8 mouse cellular contexts compared by ENCODE assay signal in genomic region chr17:26650451-26651363, GRCm38 (mm10). TPM values are rescaled to one million over a fixed set of nuclear protein-coding genes. Genes with fewer than 3 reads are reported as not detected.
DNase-seq lines count a peak whose midpoint lies in the region; ATAC-seq and TF ChIP-seq lines count a peak whose summit lies in the region.

No protein-coding gene starts in this region.

- no peaks in the 10 kb centered on the region for H3K27me3 ChIP-seq in heart, adult 2 months (ENCODE audit: control insufficient read depth, insufficient read depth, low read length)
- H3K27me3 ChIP-seq in midbrain, embryonic 13.5 days, result no peaks in the 10 kb centered on the region
- H3K27me3 ChIP-seq in midbrain, embryonic 15.5 days (replicated peaks), result no peaks in the 10 kb centered on the region
- H3K27me3 ChIP-seq in stomach, postnatal 0 days (ENCODE audit: control insufficient read depth, insufficient read depth, low read length), result no peaks in the 10 kb centered on the region

- H3K36me3 ChIP-seq in heart, adult 2 months (ENCODE audit: control insufficient read depth, insufficient read depth, low read length), result no peaks in the 10 kb centered on the region
- H3K36me3 ChIP-seq in midbrain, embryonic 13.5 days, result peaks cover 78% of the 10 kb centered on the region
- peaks cover 14% of the 10 kb centered on the region for H3K36me3 ChIP-seq in midbrain, embryonic 15.5 days (replicated peaks)
- peaks cover 6% of the 10 kb centered on the region; the same call in 1 of the 2 replicates for H3K36me3 ChIP-seq in stomach, postnatal 0 days (ENCODE audit: control insufficient read depth, insufficient read depth, low read length)

- DNase-seq in heart, adult 2 months, result no peak
- no peak for DNase-seq in heart, postnatal 36 days
- DNase-seq in gastrocnemius, adult 2 months, result peak; percentile 65
- DNase-seq in stomach, postnatal 0 days (ENCODE audit: low spot score), result no peak
- DNase-seq in kidney, adult 18-20 months, result no peak

- no peak overlapping the region for H3K4me2 ChIP-seq in midbrain, embryonic 13.5 days (replicated peaks)
- no peak overlapping the region for H3K4me2 ChIP-seq in midbrain, embryonic 15.5 days
- no peak overlapping the region for H3K4me2 ChIP-seq in stomach, postnatal 0 days (replicated peaks; ENCODE audit: low read depth)

- H3K27ac ChIP-seq in heart, adult 2 months, result peak overlapping the region; percentile 12; the same call in 1 of the 2 replicates
- 0 out of 2 replicates have a peak overlapping the region, but pooled peaks have one; percentile 35 for H3K27ac ChIP-seq in midbrain, embryonic 13.5 days
- no peak overlapping the region for H3K27ac ChIP-seq in midbrain, embryonic 15.5 days
- peak overlapping the region; percentile 82 for H3K27ac ChIP-seq in gastrocnemius, adult 2 months
- H3K27ac ChIP-seq in stomach, postnatal 0 days (replicated peaks), result peak overlapping the region; percentile 49; the same call in 1 of the 2 replicates

- TF ChIP-seq POLR2A in heart, adult 2 months (IDR thresholded peaks at IDR 0.05; ENCODE audit: insufficient read depth, low read depth, low read length), result no peak

- no peaks in the 10 kb centered on the region for H3K9me3 ChIP-seq in midbrain, embryonic 13.5 days
- H3K9me3 ChIP-seq in midbrain, embryonic 15.5 days, result no peaks in the 10 kb centered on the region
- H3K9me3 ChIP-seq in stomach, postnatal 0 days (ENCODE audit: control insufficient read depth, low read length), result no peaks in the 10 kb centered on the region

- TF ChIP-seq EP300 in heart, adult 2 months (IDR thresholded peaks at IDR 0.05; ENCODE audit: insufficient read depth, low read depth, low read length), result no peak
- no peak for TF ChIP-seq EP300 in stomach, postnatal 0 days (optimal IDR thresholded peaks at IDR 0.05)

- H3K79me2 ChIP-seq in heart, adult 2 months (replicated peaks; ENCODE audit: control insufficient read depth, insufficient read depth, low read length), result no peaks in the 10 kb centered on the region

- ATAC-seq in midbrain, embryonic 13.5 days, result no peak
- no peak for ATAC-seq in midbrain, embryonic 15.5 days (replicated peaks)
- ATAC-seq in stomach, postnatal 0 days (ENCODE audit: low FRiP score, low TSS enrichment), result 0 out of 2 replicates have a peak, but pooled peaks have one; percentile 45
- no peak for ATAC-seq in erythroblast, adult 5-6 weeks (replicated peaks; ENCODE audit: low FRiP score, poor library complexity, severe bottlenecking)

- H3K4me3 ChIP-seq in heart, adult 2 months, result no peak overlapping the region
- H3K4me3 ChIP-seq in midbrain, embryonic 13.5 days (replicated peaks), result no peak overlapping the region
- no peak overlapping the region for H3K4me3 ChIP-seq in midbrain, embryonic 15.5 days
- no peak overlapping the region for H3K4me3 ChIP-seq in gastrocnemius, adult 2 months
- H3K4me3 ChIP-seq in stomach, postnatal 0 days (ENCODE audit: low read depth, low read length), result no peak overlapping the region

- peaks cover 3% of the 10 kb centered on the region for H3K4me1 ChIP-seq in heart, adult 2 months (ENCODE audit: control insufficient read depth, insufficient read depth, low read length)
- H3K4me1 ChIP-seq in midbrain, embryonic 13.5 days (replicated peaks), result no peaks in the 10 kb centered on the region; the same call in 1 of the 2 replicates
- H3K4me1 ChIP-seq in midbrain, embryonic 15.5 days, result no peaks in the 10 kb centered on the region
- H3K4me1 ChIP-seq in stomach, postnatal 0 days (replicated peaks; ENCODE audit: control insufficient read depth, insufficient read depth), result no peaks in the 10 kb centered on the region

- no peak overlapping the region for H3K9ac ChIP-seq in heart, adult 2 months (ENCODE audit: low read depth, low read length)
- H3K9ac ChIP-seq in midbrain, embryonic 13.5 days (replicated peaks), result peak overlapping the region; percentile 44; the same call in 1 of the 2 replicates
- H3K9ac ChIP-seq in midbrain, embryonic 15.5 days, result no peak overlapping the region
- H3K9ac ChIP-seq in stomach, postnatal 0 days (ENCODE audit: low read length), result no peak overlapping the region

- intact Hi-C loops in heart, adult 2 months (cut with DNase I), result no loop called here
- intact Hi-C loops in heart, postnatal 36 days (cut with DNase I), result no loop called here
- intact Hi-C loops in gastrocnemius, adult 2 months (cut with DNase I), result no loop called here

- 66% methylated on average over 14 of the region's 14 CpGs for WGBS in heart, adult 2 months
- WGBS in midbrain, embryonic 13.5 days, result 84% methylated on average over 14 of the region's 14 CpGs
- 80% methylated on average over 14 of the region's 14 CpGs for WGBS in midbrain, embryonic 15.5 days
- 80% methylated on average over 14 of the region's 14 CpGs for WGBS in stomach, postnatal 0 days

- peak; percentile 22; the same call in 1 of the 2 replicates for TF ChIP-seq CTCF in heart, adult 2 months (IDR thresholded peaks at IDR 0.05)
- peak; percentile 40; the same call in 1 of the 2 replicates for TF ChIP-seq CTCF in gastrocnemius, adult 2 months (IDR thresholded peaks at IDR 0.05)
- peak; percentile 46 for TF ChIP-seq CTCF in stomach, postnatal 0 days (IDR thresholded peaks at IDR 0.05; ENCODE audit: low read depth)

RNA-seq across cellular contexts. Expression of gene Atp6v0e, which starts 12.3 kb away (rescaled TPM):
- total RNA-seq in heart, adult 2 months (2021), result 10 to 100 TPM; 60.9 to 67.2 TPM
- 143 and 187 TPM in 2 replicates for polyA plus RNA-seq in heart, adult 2 months (2012; rRNA removed)
- total RNA-seq in heart, postnatal 36 days (2021), result 10 to 100 TPM; 58.6 to 68.7 TPM
- 93.2 and 105 TPM in 2 replicates for polyA plus RNA-seq in midbrain, embryonic 13.5 days (2015; fragmentation: Nextera tagmentation; extraction: Ambion mirVana)
- 82.7 and 89.4 TPM in 2 replicates for polyA plus RNA-seq in midbrain, embryonic 15.5 days (2015; fragmentation: Nextera tagmentation; extraction: Ambion mirVana)
- 10 to 100 TPM; 28.7 to 31.2 TPM for total RNA-seq in gastrocnemius, adult 2 months (2021)
- 334 and 340 TPM in 2 replicates for polyA plus RNA-seq in stomach, postnatal 0 days (2015; fragmentation: Nextera tagmentation; extraction: Ambion mirVana)
- 119 and 130 TPM in 2 replicates for total RNA-seq in erythroblast, adult 5-6 weeks (2015; ENCODE audit: low replicate concordance)
- total RNA-seq in erythroblast, adult 5-6 weeks (2017; ENCODE audit: low replicate concordance), result 100 and 176 TPM in 2 replicates
